Mouse (Mus musculus) gastrocnemius, postnatal 36 days (tissue): ENCODE data around the gene Fkbp1b. TPM values are rescaled to one million over a fixed set of nuclear protein-coding genes. Genes with fewer than 3 reads are reported as not detected.

Source experiments
- total RNA-seq, 2 experiments: library from RNA; stranded (reverse); gene quantifications; 2 replicates each; pipeline ENCODE4 v1.2.3; 2021

Gene Fkbp1b
- total RNA-seq, 2 experiments from 2014 or later, result 1.0 to 1.2 TPM

Other genes with a start within 250 kb of the Fkbp1b start
- 10 to 100 TPM; 17.4 to 21.0 TPM for gene Itsn2, start 249.0 kb downstream of the Fkbp1b start, total RNA-seq
- gene Gm3625, start 248.7 kb downstream of the Fkbp1b start, total RNA-seq, result not detected
- gene Fam228a, start 103.2 kb downstream of the Fkbp1b start, total RNA-seq, result not detected
- 1 to 10 TPM; 1.4 to 1.5 TPM for gene Pfn4, start 72.6 kb downstream of the Fkbp1b start, total RNA-seq
- gene Fam228b, start 72.3 kb downstream of the Fkbp1b start, total RNA-seq, result 1 to 10 TPM; 3.8 to 5.5 TPM
- gene Sf3b6, start 24.0 kb downstream of the Fkbp1b start, total RNA-seq, result 10 to 100 TPM; 24.8 to 31.4 TPM
- 1 to 10 TPM; 3.9 to 4.4 TPM for gene Wdcp, start 1.7 kb upstream of the Fkbp1b start, total RNA-seq
- gene Mfsd2b, start 32.8 kb upstream of the Fkbp1b start, total RNA-seq, result under 1 TPM; 0.57 to 0.61 TPM
- 100 to 1,000 TPM in 1 of 2 experiments, 10 to 100 TPM in 1; 91.8 to 112 TPM for gene Ubxn2a, start 66.1 kb upstream of the Fkbp1b start, total RNA-seq
- 10 to 100 TPM; 13.4 to 16.0 TPM for gene Atad2b, start 75.8 kb upstream of the Fkbp1b start, total RNA-seq